Mouse (Mus musculus) spleen, adult 2 months (tissue): ENCODE results near the gene Gnl3l. TPM values are rescaled to one million over a fixed set of nuclear protein-coding genes. Genes with fewer than 3 reads are reported as not detected.

Experiments
- DNase-seq, 2 experiments: peaks; one replicate each; pipeline versions ENCODE4 v3.0.0 to v3.0.0-alpha.2; 2012 to 2021; ENCODE audit warnings: low spot score in 2 of 2, low read depth in 1 of 2
- H3K27ac ChIP-seq: fragments of 200-500 bp; 2 replicates; pipeline ENCODE4 v1.5.1; 2012; ENCODE audit warnings: low read length, inconsistent platforms; ENCODE audit not compliant: insufficient read depth
- H3K27me3 ChIP-seq: fragments of 200-500 bp; 2 replicates; pipeline ENCODE4 v1.6.1; 2012; ENCODE audit warnings: mild to moderate bottlenecking, moderate library complexity, low read length, inconsistent platforms; ENCODE audit not compliant: control insufficient read depth, insufficient read depth
- H3K36me3 ChIP-seq: fragments of 200-500 bp; 2 replicates; pipeline ENCODE4 v1.6.1; 2012; ENCODE audit warnings: mild to moderate bottlenecking, low read length, inconsistent platforms; ENCODE audit not compliant: control insufficient read depth, insufficient read depth
- H3K4me1 ChIP-seq: fragments of 200-500 bp; 2 replicates; pipeline ENCODE4 v1.6.1; 2011; ENCODE audit warnings: inconsistent platforms; ENCODE audit not compliant: control insufficient read depth, insufficient read depth, insufficient read length
- H3K4me3 ChIP-seq: fragments of 200-500 bp; 2 replicates; pipeline ENCODE4 v1.5.1; 2011; ENCODE audit warnings: mild to moderate bottlenecking, inconsistent platforms; ENCODE audit not compliant: insufficient read depth, insufficient read length; ENCODE audit errors: extremely low read depth
- CTCF ChIP-seq: fragments of 200-500 bp; IDR thresholded peaks from 2 replicates; pipeline ENCODE4 v1.5.1; 2011; ENCODE audit warnings: mild to moderate bottlenecking, inconsistent platforms; ENCODE audit not compliant: insufficient read depth, insufficient read length, insufficient replicate concordance; ENCODE audit errors: extremely low read depth
- POLR2A ChIP-seq: fragments of 200-500 bp; IDR thresholded peaks from 2 replicates; pipeline ENCODE4 v1.6.1; 2011; ENCODE audit warnings: low read depth, low read length, inconsistent platforms
- WGBS: fragments of 180-500 bp; shearing (Covaris S2); methylation state at CpG from one replicate; pipeline ENCODE4 v1.1.7; 2018; 5-methylcytosine and 5-hydroxymethylcytosine counted together
- polyA plus RNA-seq: library from polyadenylated mRNA; depleted of rRNA; stranded (reverse); fragments of >200 nt; gene quantifications from 2 replicates; pipeline ENCODE4 v1.2.3, GENCODE M21; 2012; rRNA removed

The Gnl3l gene
- polyA plus RNA-seq, 1 experiment, result 6.0 TPM

GRCm38 (mm10) chrX:150960702-150961101, 56.4 kb downstream of the Gnl3l start:
- WGBS, result 55% methylated on average over 5 of the region's 5 CpGs
- DNase-seq, result no peak
- TF ChIP-seq CTCF (no peak), POLR2A (no peak)
- Histone ChIP-seq H3K4me3 (no peak overlapping the region), H3K36me3 (no peaks in the 10 kb centered on the region), H3K27me3 (no peaks in the 10 kb centered on the region), H3K4me1 (no peaks in the 10 kb centered on the region), H3K27ac (no peak overlapping the region)

DNA sequence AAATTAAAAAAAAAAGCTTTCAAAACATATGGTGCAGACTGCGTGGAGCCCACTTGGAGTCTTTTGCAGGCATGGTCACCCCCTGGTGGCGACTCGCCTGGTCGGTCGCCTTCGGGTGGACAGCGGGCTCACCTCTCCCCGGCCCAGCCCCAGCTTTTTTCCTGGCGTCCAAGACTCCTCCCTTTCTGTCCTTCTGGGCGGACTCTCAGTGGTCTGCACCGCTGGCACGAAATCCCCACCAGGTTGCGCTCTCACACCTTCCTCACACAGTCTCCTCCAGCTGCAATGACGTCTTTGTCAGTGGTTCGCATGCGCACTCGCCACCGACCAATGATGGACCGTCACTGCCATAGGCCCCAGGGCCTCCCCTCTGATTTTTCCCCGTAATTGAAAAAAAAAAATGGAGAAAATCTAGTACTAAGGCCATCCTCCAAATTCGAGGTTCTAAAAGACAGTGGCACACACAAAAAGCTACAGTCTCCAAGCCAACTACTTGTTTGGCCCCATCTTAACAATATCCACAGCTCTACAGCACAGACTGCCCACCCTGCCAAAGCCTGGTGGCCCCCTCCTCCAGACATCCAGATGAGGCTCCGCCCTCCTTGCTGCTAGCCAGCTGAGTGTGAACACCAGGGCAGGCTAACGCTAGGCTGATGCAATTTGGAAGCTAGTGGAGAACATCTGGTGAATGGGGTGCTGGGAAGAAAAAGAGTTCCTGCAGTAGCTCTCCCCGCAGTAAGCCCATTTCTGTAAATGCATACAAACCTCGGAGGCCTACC, 60.4 kb downstream of the Gnl3l start:
- WGBS, result 35% methylated on average over 25 of the region's 25 CpGs
- no peak for TF ChIP-seq CTCF
- TF ChIP-seq POLR2A, result no peak
- Histone ChIP-seq H3K4me3 (0 out of 2 replicates have a peak overlapping the region, but pooled peaks have one; percentile 18), H3K27me3 (no peaks in the 10 kb centered on the region), H3K36me3 (no peaks in the 10 kb centered on the region), H3K27ac (no peak overlapping the region), H3K4me1 (no peaks in the 10 kb centered on the region)
- DNase-seq, result peak in 1 of 2 experiments; percentile 7

DNA sequence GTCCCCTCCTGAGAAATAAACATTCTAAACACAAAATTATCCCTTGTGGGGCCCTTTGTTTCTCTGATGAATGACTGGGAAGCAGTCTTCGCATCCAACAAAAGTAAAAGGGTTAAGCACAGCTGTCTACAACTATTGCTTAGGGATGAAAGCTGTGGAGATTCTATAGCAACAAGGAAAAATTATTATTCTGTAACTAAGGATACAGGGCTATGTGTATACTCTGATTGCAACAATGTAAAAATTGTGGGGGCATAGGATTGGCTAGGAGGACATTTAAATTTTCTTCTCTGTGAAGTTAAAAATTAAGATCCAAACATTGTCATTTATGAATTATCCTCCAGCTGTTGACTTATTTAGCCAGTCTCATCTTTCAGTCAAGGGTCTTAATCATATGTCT, 61.1 kb downstream of the Gnl3l start:
- H3K4me3 ChIP-seq, result no peak overlapping the region
- no peak for DNase-seq
- H3K27ac ChIP-seq, result no peak overlapping the region
- H3K36me3 ChIP-seq, result no peaks in the 10 kb centered on the region
- no peaks in the 10 kb centered on the region for H3K27me3 ChIP-seq
- 91% methylated on average over 1 of the region's 1 CpGs for WGBS
- TF ChIP-seq POLR2A, result no peak
- no peak for TF ChIP-seq CTCF
- no peaks in the 10 kb centered on the region for H3K4me1 ChIP-seq

- TF ChIP-seq CTCF (no peak), POLR2A (no peak)
- no peaks in the 10 kb centered on the region for H3K36me3 ChIP-seq
- H3K27me3 ChIP-seq, result no peaks in the 10 kb centered on the region
- WGBS, result 86% methylated on average over 2 of the region's 2 CpGs
- no peak overlapping the region for H3K4me3 ChIP-seq
- H3K27ac ChIP-seq, result no peak overlapping the region
- H3K4me1 ChIP-seq, result no peaks in the 10 kb centered on the region
- DNase-seq, result no peak
Measured at GRCm38 (mm10) chrX:150955441-150955840, 61.7 kb downstream of the Gnl3l start.

DNA sequence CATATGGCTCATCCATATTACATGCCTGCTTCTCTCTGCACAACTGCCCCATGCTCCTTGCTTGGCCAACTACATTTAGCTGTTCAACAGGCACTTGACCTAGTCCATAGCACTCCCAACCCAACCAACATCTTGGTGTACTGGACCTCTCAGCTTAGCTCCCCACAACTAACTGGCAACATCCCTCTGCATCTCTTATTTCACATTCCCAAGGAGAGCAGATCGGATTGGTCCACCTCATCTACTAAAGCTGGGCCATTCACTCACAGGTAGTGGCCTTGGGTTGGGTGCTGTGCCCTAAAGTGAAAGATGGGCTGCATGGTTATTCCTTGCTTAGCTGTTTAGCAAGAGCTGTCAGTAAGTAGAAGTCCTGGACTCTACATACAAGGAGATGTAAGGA, 62.4 kb downstream of the Gnl3l start:
- WGBS, result 85% methylated on average over 1 of the region's 1 CpGs
- no peaks in the 10 kb centered on the region for H3K4me1 ChIP-seq
- no peak overlapping the region for H3K27ac ChIP-seq
- no peak for TF ChIP-seq POLR2A
- no peak for TF ChIP-seq CTCF
- no peaks in the 10 kb centered on the region for H3K36me3 ChIP-seq
- H3K27me3 ChIP-seq, result no peaks in the 10 kb centered on the region
- DNase-seq, result no peak
- H3K4me3 ChIP-seq, result no peak overlapping the region

Other genes starting within 250 kb of the Gnl3l start
- 8.5 TPM in 2 replicates for gene Maged2, start 203.0 kb downstream of the Gnl3l start, polyA plus RNA-seq
- 2.4 TPM in 2 replicates for gene Fgd1, start 28.8 kb upstream of the Gnl3l start, polyA plus RNA-seq
- gene Tsr2, start 79.2 kb upstream of the Gnl3l start, polyA plus RNA-seq, result 2.7 and 3.0 TPM in 2 replicates
- gene Wnk3, start 180.8 kb upstream of the Gnl3l start, polyA plus RNA-seq, result 0.01 and 0.02 TPM in 2 replicates